Mouse (Mus musculus): ENCODE measurements around the gene Elovl2.
"Not testable (repeated sequence)": the region's sequence is repeated elsewhere in the genome, so short reads cannot be mapped to it uniquely, and the experiment has no call there.

Elovl2 gene

GRCm38 (mm10) chr13:41233241-41233640 is 13.0 kb upstream of the Elovl2 start:
- no peak for DNase-seq

GRCm38 (mm10) chr13:41232209-41232608 is 12.0 kb upstream of the Elovl2 start:
- no peak for DNase-seq

GRCm38 (mm10) chr13:41231389-41231983 is 11.3 kb upstream of the Elovl2 start:
- DNase-seq, result no peak

GRCm38 (mm10) chr13:41230256-41230655 is 10.1 kb upstream of the Elovl2 start:
- no peak for DNase-seq

GRCm38 (mm10) chr13:41228060-41228459 is 7.9 kb upstream of the Elovl2 start:
- DNase-seq, result no peak

- no peak for DNase-seq
Observed at GRCm38 (mm10) chr13:41226513-41226912, 6.3 kb upstream of the Elovl2 start.

- peak; percentile 12 for DNase-seq
Observed at GRCm38 (mm10) chr13:41219687-41220303, 410 bp downstream of the Elovl2 start.

- no peak for DNase-seq
Observed at GRCm38 (mm10) chr13:41219056-41219455, 1.1 kb downstream of the Elovl2 start.

GRCm38 (mm10) chr13:41216236-41216635 is 4.0 kb downstream of the Elovl2 start:
- no peak for DNase-seq

GRCm38 (mm10) chr13:41215669-41216068 is 4.5 kb downstream of the Elovl2 start:
- DNase-seq, result no peak

- no peak for DNase-seq
Observed at GRCm38 (mm10) chr13:41212558-41213322, 7.5 kb downstream of the Elovl2 start.

GRCm38 (mm10) chr13:41211276-41211675 is 8.9 kb downstream of the Elovl2 start:
- DNase-seq, result no peak

GRCm38 (mm10) chr13:41206241-41206640 is 14.0 kb downstream of the Elovl2 start:
- no peak for DNase-seq

GRCm38 (mm10) chr13:41205568-41205967 is 14.6 kb downstream of the Elovl2 start:
- DNase-seq, result not testable (repeated sequence)

- DNase-seq, result no peak
Observed at GRCm38 (mm10) chr13:41203691-41204090, 16.5 kb downstream of the Elovl2 start.

GRCm38 (mm10) chr13:41203289-41203688 is 16.9 kb downstream of the Elovl2 start:
- DNase-seq, result peak; percentile 7

GRCm38 (mm10) chr13:41200861-41201260 is 19.3 kb downstream of the Elovl2 start:
- peak; percentile 10 for DNase-seq

- DNase-seq, result no peak
Observed at GRCm38 (mm10) chr13:41195640-41196333, 24.4 kb downstream of the Elovl2 start.

GRCm38 (mm10) chr13:41187886-41188285 is 32.3 kb downstream of the Elovl2 start:
- DNase-seq, result no peak

GRCm38 (mm10) chr13:41158426-41158825 is 61.8 kb downstream of the Elovl2 start:
- no peak for DNase-seq

- DNase-seq, result no peak
Observed at GRCm38 (mm10) chr13:41153146-41153545, 67.1 kb downstream of the Elovl2 start.

GRCm38 (mm10) chr13:41146271-41146670 is 73.9 kb downstream of the Elovl2 start:
- peak; percentile 14 for DNase-seq

- DNase-seq, result no peak
Observed at GRCm38 (mm10) chr13:41145433-41145970, 74.7 kb downstream of the Elovl2 start.

Measured in cerebellum, adult 11-12 months (tissue).